Mouse (Mus musculus) bone marrow macrophage, adult 2 months (primary cell): ENCODE measurements around the gene Gm44511.

Experiments used
- CTCF ChIP-seq: IDR thresholded peaks from 2 replicates; pipeline ENCODE4 v1.5.1; 2012; ENCODE audit warnings: low read depth, mild to moderate bottlenecking, low read length, moderate library complexity
- POLR2A ChIP-seq: IDR thresholded peaks from 2 replicates; pipeline ENCODE4 v1.6.1; 2012; ENCODE audit warnings: mild to moderate bottlenecking, low read depth, low read length, borderline replicate concordance

DNA sequence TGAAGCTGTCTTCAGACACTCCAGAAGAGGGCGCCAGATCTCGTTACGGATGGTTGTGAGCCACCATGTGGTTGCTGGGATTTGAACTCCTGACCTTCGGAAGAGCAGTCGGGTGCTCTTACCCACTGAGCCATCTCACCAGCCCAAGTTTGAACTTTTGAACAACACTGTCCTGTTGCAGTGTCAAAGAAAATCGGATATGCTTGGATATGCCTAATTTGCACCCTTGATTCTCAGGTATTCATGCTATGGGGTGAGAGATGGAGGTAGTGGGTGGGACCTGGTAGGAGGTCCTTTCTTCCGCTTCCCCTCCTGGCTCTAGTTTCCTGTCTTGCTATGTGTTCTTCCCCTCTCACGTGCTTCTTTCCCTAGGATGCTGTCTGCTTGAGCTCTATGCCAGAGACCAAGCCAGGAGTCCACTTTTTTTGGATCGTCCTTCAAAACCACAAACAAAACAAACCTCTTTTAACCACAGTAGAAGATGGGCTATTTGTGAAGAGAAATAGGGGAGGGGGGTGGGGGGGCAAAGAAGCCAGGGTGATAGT lies 20.0 kb upstream of the Gm44511 start:
- TF ChIP-seq CTCF: no peak
- no peak for TF ChIP-seq POLR2A
